27 mouse cellular contexts compared by ENCODE assay signal in the genomic region with DNA sequence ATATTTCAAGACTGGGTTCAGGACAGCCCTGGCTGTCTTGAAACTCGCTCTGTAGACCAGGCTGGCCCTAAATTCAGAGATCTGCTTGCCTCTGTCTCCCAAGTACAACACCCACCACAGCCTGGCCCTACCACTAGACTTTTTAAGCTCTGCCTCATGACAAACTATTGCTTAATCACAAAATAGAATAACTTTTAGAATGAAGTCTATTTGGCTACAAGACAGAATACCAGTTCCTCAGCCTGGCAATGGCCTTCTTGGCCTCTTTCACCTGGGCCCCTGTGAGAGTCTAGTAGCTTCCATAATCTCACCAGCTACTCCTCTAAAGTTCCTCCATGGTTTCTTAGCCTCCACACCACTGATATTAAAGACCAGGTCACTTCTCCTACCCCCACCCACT. TPM values are rescaled to one million over a fixed set of nuclear protein-coding genes. Genes with fewer than 3 reads are reported as not detected.
DNase-seq lines count a peak whose midpoint lies in the region; ATAC-seq and TF ChIP-seq lines count a peak whose summit lies in the region.
"Had no signal": no experiment of that assay in that cellular context is flagged by ENCODE, and none has a peak within 500 bp of the region (broad histone marks: within the 10 kb centered on the region; RNA-seq: fewer than 3 reads in every experiment).

No protein-coding gene starts in this region.

- H3K4me3 ChIP-seq in heart, embryonic 16.5 days (ENCODE audit: low read length) = no peak overlapping the region
- H3K4me3 ChIP-seq in lung, embryonic 15.5 days = no peak overlapping the region
- no peak overlapping the region for H3K4me3 ChIP-seq in lung, adult 2 months (replicated peaks; ENCODE audit: extremely low read depth, low read depth, low read length)
- H3K4me3 ChIP-seq in intestine, embryonic 16.5 days (ENCODE audit: low read length) = no peak overlapping the region
- H3K4me3 ChIP-seq in stomach, embryonic 15.5 days (replicated peaks) = no peak overlapping the region
- H3K4me3 ChIP-seq: embryonic facial prominence, embryonic 13.5 days; forebrain, embryonic 15.5 days; hindbrain, embryonic 13.5 days; left cerebral cortex, adult 2 months; liver, embryonic 13.5 days; midbrain, embryonic 10.5 days had no signal

- no peak for DNase-seq in heart, postnatal 14 days
- no peak for DNase-seq in lung, adult 2 months
- DNase-seq in layer of hippocampus, adult 8-10 months (ENCODE audit: low spot score in 2 of 2) = no peak
- no peak for DNase-seq in testis, postnatal 14 days (ENCODE audit: low spot score)
- DNase-seq: adrenal gland, postnatal 10 days; cerebellum, adult 11 months; layer of hippocampus, adult 9-11 months; left cerebral cortex, postnatal 4 days; liver, embryonic 13.5 days; right cerebral cortex, adult 18-20 months; thymus, adult 18-20 months had no signal

- ATAC-seq in heart, embryonic 16.5 days (replicated peaks; ENCODE audit: extremely low read depth, insufficient read depth, low FRiP score) = no peak
- ATAC-seq in lung, embryonic 15.5 days (ENCODE audit: borderline replicate concordance, extremely low read depth, low FRiP score, low TSS enrichment) = no peak
- ATAC-seq in intestine, embryonic 16.5 days = no peak
- no peak for ATAC-seq in stomach, embryonic 15.5 days (ENCODE audit: insufficient read depth, low FRiP score, low read depth)
- ATAC-seq: CD4-positive, CD25-positive, alpha-beta regulatory T cell, adult 4 months; forebrain, embryonic 15.5 days had no signal

- H3K4me1 ChIP-seq in heart, embryonic 16.5 days (ENCODE audit: control insufficient read depth, insufficient read depth, low read length) = peaks cover 8% of the 10 kb centered on the region; the same call in 1 of the 2 replicates
- peaks cover 28% of the 10 kb centered on the region for H3K4me1 ChIP-seq in lung, embryonic 15.5 days
- peaks cover 3% of the 10 kb centered on the region for H3K4me1 ChIP-seq in lung, adult 2 months (ENCODE audit: control insufficient read depth, insufficient read depth, low read length)
- H3K4me1 ChIP-seq in intestine, embryonic 16.5 days (ENCODE audit: control insufficient read depth, insufficient read depth, low read length) = peaks cover 9% of the 10 kb centered on the region; the same call in 1 of the 2 replicates
- H3K4me1 ChIP-seq in stomach, embryonic 15.5 days = peaks cover 16% of the 10 kb centered on the region
- H3K4me1 ChIP-seq: embryonic facial prominence, embryonic 13.5 days had no signal

- no peak for TF ChIP-seq POLR2A in lung, adult 2 months (IDR thresholded peaks at IDR 0.05; ENCODE audit: borderline replicate concordance, extremely low read depth, low read depth, low read length)

- intact Hi-C loops in heart, postnatal 14 days (cut with DNase I) = no loop called here

- H3K4me2 ChIP-seq in heart, embryonic 16.5 days (ENCODE audit: low read depth, low read length) = no peak overlapping the region
- H3K4me2 ChIP-seq in lung, embryonic 15.5 days = no peak overlapping the region
- H3K4me2 ChIP-seq in intestine, embryonic 16.5 days (ENCODE audit: low read depth, low read length) = no peak overlapping the region
- H3K4me2 ChIP-seq in stomach, embryonic 15.5 days = no peak overlapping the region
- H3K4me2 ChIP-seq: embryonic facial prominence, embryonic 13.5 days; forebrain, embryonic 15.5 days; heart, embryonic 11.5 days; hindbrain, embryonic 13.5 days; liver, embryonic 13.5 days had no signal

- 94% methylated on average over 1 of the region's 1 CpGs for WGBS in heart, embryonic 16.5 days
- WGBS in lung, embryonic 15.5 days = 91% methylated on average over 1 of the region's 1 CpGs
- WGBS in lung, adult 2 months = 70% methylated on average over 1 of the region's 1 CpGs
- 84% methylated on average over 1 of the region's 1 CpGs for WGBS in intestine, embryonic 16.5 days
- WGBS in stomach, embryonic 15.5 days = 89% methylated on average over 1 of the region's 1 CpGs

- no peaks in the 10 kb centered on the region for H3K27me3 ChIP-seq in heart, embryonic 16.5 days (ENCODE audit: control insufficient read depth, insufficient read depth, low read length)
- H3K27me3 ChIP-seq in lung, embryonic 15.5 days = no peaks in the 10 kb centered on the region
- H3K27me3 ChIP-seq in intestine, embryonic 16.5 days (replicated peaks; ENCODE audit: control insufficient read depth, insufficient read depth, low read length) = no peaks in the 10 kb centered on the region
- no peaks in the 10 kb centered on the region for H3K27me3 ChIP-seq in stomach, embryonic 15.5 days (replicated peaks)
- H3K27me3 ChIP-seq: embryonic facial prominence, embryonic 13.5 days; forebrain, embryonic 15.5 days; Patski had no signal

- H3K27ac ChIP-seq in heart, embryonic 16.5 days (ENCODE audit: low read length) = peak overlapping the region; percentile 10; the same call in 1 of the 2 replicates
- H3K27ac ChIP-seq in lung, embryonic 15.5 days = peak overlapping the region; percentile 70
- H3K27ac ChIP-seq in intestine, embryonic 16.5 days (ENCODE audit: low read length) = peak overlapping the region; percentile 31; the same call in 1 of the 2 replicates
- H3K27ac ChIP-seq in stomach, embryonic 15.5 days = peak overlapping the region; percentile 63
- H3K27ac ChIP-seq: embryonic facial prominence, embryonic 13.5 days; forebrain, embryonic 15.5 days; hindbrain, embryonic 13.5 days; left cerebral cortex, adult 2 months; liver, embryonic 13.5 days; macrophage; midbrain, embryonic 10.5 days had no signal

- H3K9ac ChIP-seq in heart, embryonic 16.5 days (ENCODE audit: low read length) = no peak overlapping the region
- no peak overlapping the region for H3K9ac ChIP-seq in lung, embryonic 15.5 days
- no peak overlapping the region for H3K9ac ChIP-seq in intestine, embryonic 16.5 days (ENCODE audit: low read depth, low read length)
- H3K9ac ChIP-seq in stomach, embryonic 15.5 days = no peak overlapping the region
- H3K9ac ChIP-seq: embryonic facial prominence, embryonic 13.5 days; forebrain, embryonic 15.5 days; hindbrain, embryonic 13.5 days; liver, embryonic 13.5 days had no signal

- no peaks in the 10 kb centered on the region for H3K9me3 ChIP-seq in heart, embryonic 16.5 days (replicated peaks; ENCODE audit: control insufficient read depth, low read length)
- no peaks in the 10 kb centered on the region for H3K9me3 ChIP-seq in lung, embryonic 15.5 days
- no peaks in the 10 kb centered on the region for H3K9me3 ChIP-seq in intestine, embryonic 16.5 days (ENCODE audit: control insufficient read depth, low read length)
- H3K9me3 ChIP-seq in stomach, embryonic 15.5 days = no peaks in the 10 kb centered on the region
- H3K9me3 ChIP-seq: embryonic facial prominence, embryonic 13.5 days; forebrain, embryonic 15.5 days; hindbrain, embryonic 13.5 days; liver, embryonic 13.5 days; midbrain, embryonic 10.5 days had no signal

- no peaks in the 10 kb centered on the region for H3K36me3 ChIP-seq in heart, embryonic 16.5 days (ENCODE audit: control insufficient read depth, insufficient read depth)
- no peaks in the 10 kb centered on the region for H3K36me3 ChIP-seq in lung, embryonic 15.5 days
- no peaks in the 10 kb centered on the region for H3K36me3 ChIP-seq in intestine, embryonic 16.5 days (ENCODE audit: control insufficient read depth, insufficient read depth, low read length)
- H3K36me3 ChIP-seq in stomach, embryonic 15.5 days = no peaks in the 10 kb centered on the region
- H3K36me3 ChIP-seq: embryonic facial prominence, embryonic 13.5 days; forebrain, embryonic 15.5 days; hindbrain, embryonic 13.5 days; midbrain, embryonic 10.5 days had no signal

- TF ChIP-seq CTCF in lung, adult 2 months (IDR thresholded peaks at IDR 0.05; ENCODE audit: insufficient read depth, low read length) = no peak

RNA-seq across cellular contexts. Expression of gene Fads6, which starts 7.1 kb away (rescaled TPM):
- polyA plus RNA-seq in heart, embryonic 16.5 days (2015; fragmentation: Nextera tagmentation; extraction: Ambion mirVana) = 0.59 and 0.74 TPM in 2 replicates
- 1 to 10 TPM; 1.2 to 1.3 TPM for total RNA-seq in heart, postnatal 14 days (2021)
- 0.30 and 0.32 TPM in 2 replicates for polyA plus RNA-seq in lung, embryonic 15.5 days (2015; fragmentation: Nextera tagmentation; extraction: Ambion mirVana)
- 2.8 and 3.8 TPM in 2 replicates for polyA plus RNA-seq in lung, adult 2 months (2012; rRNA removed)
- 1.2 and 1.5 TPM in 2 replicates for polyA plus RNA-seq in intestine, embryonic 16.5 days (2015; fragmentation: Nextera tagmentation; extraction: Ambion mirVana)
- 2.0 TPM in 2 replicates for polyA plus RNA-seq in stomach, embryonic 15.5 days (2015; fragmentation: Nextera tagmentation; extraction: Ambion mirVana)
- total RNA-seq in layer of hippocampus, adult 8-10 months (2022) = 10 to 100 TPM; 16.7 to 18.5 (median 17.1) TPM

RNA-seq across cellular contexts. Expression of gene Fdxr, which starts 13.5 kb away (rescaled TPM):
- polyA plus RNA-seq in heart, embryonic 16.5 days (2015; fragmentation: Nextera tagmentation; extraction: Ambion mirVana) = 14.2 and 14.7 TPM in 2 replicates
- total RNA-seq in heart, postnatal 14 days (2021) = 1 to 10 TPM; 7.0 to 7.5 TPM
- polyA plus RNA-seq in lung, embryonic 15.5 days (2015; fragmentation: Nextera tagmentation; extraction: Ambion mirVana) = 14.6 and 15.8 TPM in 2 replicates
- polyA plus RNA-seq in lung, adult 2 months (2012; rRNA removed) = 11.1 and 13.0 TPM in 2 replicates
- polyA plus RNA-seq in intestine, embryonic 16.5 days (2015; fragmentation: Nextera tagmentation; extraction: Ambion mirVana) = 21.7 and 22.9 TPM in 2 replicates
- polyA plus RNA-seq in stomach, embryonic 15.5 days (2015; fragmentation: Nextera tagmentation; extraction: Ambion mirVana) = 16.6 and 17.8 TPM in 2 replicates
- 10 to 100 TPM; 22.8 to 25.5 (median 24.6) TPM for total RNA-seq in layer of hippocampus, adult 8-10 months (2022)

RNA-seq across cellular contexts. Expression of gene Otop2, which starts 16.6 kb away (rescaled TPM):
- not detected in 2 replicates for polyA plus RNA-seq in heart, embryonic 16.5 days (2015; fragmentation: Nextera tagmentation; extraction: Ambion mirVana)
- not detected for total RNA-seq in heart, postnatal 14 days (2021)
- not detected in 2 replicates for polyA plus RNA-seq in lung, embryonic 15.5 days (2015; fragmentation: Nextera tagmentation; extraction: Ambion mirVana)
- 8.3 TPM in 1 of 2 replicates, not detected in the other for polyA plus RNA-seq in lung, adult 2 months (2012; rRNA removed)
- polyA plus RNA-seq in intestine, embryonic 16.5 days (2015; fragmentation: Nextera tagmentation; extraction: Ambion mirVana) = 0.11 TPM in 1 of 2 replicates, not detected in the other
- polyA plus RNA-seq in stomach, embryonic 15.5 days (2015; fragmentation: Nextera tagmentation; extraction: Ambion mirVana) = 0.46 and 0.90 TPM in 2 replicates
- under 1 TPM; 0.30 to 0.55 (median 0.40) TPM for total RNA-seq in layer of hippocampus, adult 8-10 months (2022)
- total RNA-seq: adrenal gland, postnatal 10 days; gastrocnemius, postnatal 25 days; left cerebral cortex, postnatal 4 days had no signal
- polyA plus RNA-seq: CD4-positive, CD25-positive, alpha-beta regulatory T cell, adult 4 months; forebrain, embryonic 15.5 days; heart, embryonic 11.5 days; hindbrain, embryonic 13.5 days; liver, embryonic 13.5 days; macrophage; midbrain, embryonic 10.5 days; Patski had no signal

RNA-seq across cellular contexts. Expression of gene Grin2c, which starts 23.3 kb away (rescaled TPM):
- 0.07 and 0.21 TPM in 2 replicates for polyA plus RNA-seq in heart, embryonic 16.5 days (2015; fragmentation: Nextera tagmentation; extraction: Ambion mirVana)
- under 1 TPM; 0.10 to 0.15 TPM for total RNA-seq in heart, postnatal 14 days (2021)
- polyA plus RNA-seq in lung, embryonic 15.5 days (2015; fragmentation: Nextera tagmentation; extraction: Ambion mirVana) = 0.05 and 0.08 TPM in 2 replicates
- 4.8 and 6.5 TPM in 2 replicates for polyA plus RNA-seq in lung, adult 2 months (2012; rRNA removed)
- polyA plus RNA-seq in intestine, embryonic 16.5 days (2015; fragmentation: Nextera tagmentation; extraction: Ambion mirVana) = 0.06 TPM in 1 of 2 replicates, not detected in the other
- 0.10 and 0.12 TPM in 2 replicates for polyA plus RNA-seq in stomach, embryonic 15.5 days (2015; fragmentation: Nextera tagmentation; extraction: Ambion mirVana)
- 10 to 100 TPM; 42.3 to 48.8 (median 44.6) TPM for total RNA-seq in layer of hippocampus, adult 8-10 months (2022)
- polyA plus RNA-seq: CD4-positive, CD25-positive, alpha-beta regulatory T cell, adult 4 months; embryonic facial prominence, embryonic 13.5 days; macrophage; Patski had no signal

RNA-seq across cellular contexts. Expression of gene Ush1g, which starts 31.5 kb away (rescaled TPM):
- polyA plus RNA-seq in heart, embryonic 16.5 days (2015; fragmentation: Nextera tagmentation; extraction: Ambion mirVana) = 0.26 and 0.32 TPM in 2 replicates
- under 1 TPM in 1 of 2 experiments, not detected in 1; 0.14 TPM for total RNA-seq in heart, postnatal 14 days (2021)
- not detected in 2 replicates for polyA plus RNA-seq in lung, embryonic 15.5 days (2015; fragmentation: Nextera tagmentation; extraction: Ambion mirVana)
- 0.11 and 0.17 TPM in 2 replicates for polyA plus RNA-seq in lung, adult 2 months (2012; rRNA removed)
- polyA plus RNA-seq in intestine, embryonic 16.5 days (2015; fragmentation: Nextera tagmentation; extraction: Ambion mirVana) = 0.06 and 0.11 TPM in 2 replicates
- polyA plus RNA-seq in stomach, embryonic 15.5 days (2015; fragmentation: Nextera tagmentation; extraction: Ambion mirVana) = 0.26 and 0.35 TPM in 2 replicates
- under 1 TPM; 0.36 to 0.95 (median 0.59) TPM for total RNA-seq in layer of hippocampus, adult 8-10 months (2022)
- total RNA-seq: ES-E14; midbrain, postnatal 0 days had no signal
- polyA plus RNA-seq: CD4-positive, CD25-positive, alpha-beta regulatory T cell, adult 4 months; embryonic facial prominence, embryonic 13.5 days; macrophage; midbrain, embryonic 10.5 days had no signal

Comparison
In these comparisons a context has a peak if more than half of its experiments do, and no peak if none do; other contexts are left out.
1. H3K27ac ChIP-seq: peak in every context shown above with its lines; median percentile 70 in lung, embryonic 15.5 days; 63 in stomach, embryonic 15.5 days; 31 in intestine, embryonic 16.5 days; 10 in heart, embryonic 16.5 days.